Mouse (Mus musculus) CD8-positive naive resting alpha-beta T cell, adult 2 months (primary cell): ENCODE measurements around the gene Olfr96.
"Not testable (repeated sequence)": the region's sequence is repeated elsewhere in the genome, so short reads cannot be mapped to it uniquely, and the experiment has no call there.

Experiments
- DNase-seq, 2 experiments: peaks; one replicate each; pipeline ENCODE4 v3.0.0; 2022; ENCODE audit warnings: low read depth in 2 of 2, low spot score in 2 of 2

Olfr96 gene

DNA sequence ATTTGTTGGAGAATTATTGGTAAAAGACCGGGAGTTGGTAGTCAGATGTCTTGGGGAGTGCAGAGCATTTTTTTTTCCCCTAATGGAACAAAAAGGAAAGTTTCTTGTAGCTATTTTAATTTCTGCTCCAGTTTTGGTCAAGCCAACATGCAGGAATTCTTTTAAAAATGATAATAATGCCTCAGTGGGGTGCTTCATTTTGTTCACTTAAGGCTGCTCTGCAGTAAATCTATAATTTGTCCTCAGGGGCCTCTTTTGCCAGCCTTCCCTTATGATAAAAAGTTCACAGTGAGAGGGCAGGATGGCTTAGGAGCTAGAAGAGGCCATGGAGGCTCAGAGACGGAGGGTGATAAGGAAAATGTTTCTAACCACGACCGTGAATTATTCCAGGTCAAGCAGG lies at the start of gene Olfr96:
TSS of gene Olfr96 (plus strand) at position 301 of the 400 bp plus-strand sequence.
- no peak for DNase-seq

DNA sequence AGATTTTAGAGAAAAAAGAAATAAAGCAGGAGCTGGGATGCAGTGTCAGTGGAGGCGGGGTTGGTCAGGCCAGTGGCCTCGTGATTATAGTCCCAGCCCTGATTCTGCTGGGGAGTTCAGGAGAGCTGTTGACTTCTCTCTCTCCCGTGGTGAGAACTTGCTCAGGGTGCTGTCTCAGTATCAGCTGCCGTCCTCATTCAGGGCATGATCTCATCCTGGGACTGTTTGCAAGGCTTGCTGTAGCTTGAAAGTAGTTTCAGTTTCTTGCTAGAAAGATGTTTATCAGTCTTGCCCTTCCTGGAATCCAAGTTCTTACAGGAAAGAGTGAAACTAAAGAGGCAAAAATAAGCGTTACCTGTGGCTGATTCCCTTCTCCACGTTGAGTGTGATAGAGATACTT lies 34.5 kb upstream of the Olfr96 start:
- no peak for DNase-seq

DNA sequence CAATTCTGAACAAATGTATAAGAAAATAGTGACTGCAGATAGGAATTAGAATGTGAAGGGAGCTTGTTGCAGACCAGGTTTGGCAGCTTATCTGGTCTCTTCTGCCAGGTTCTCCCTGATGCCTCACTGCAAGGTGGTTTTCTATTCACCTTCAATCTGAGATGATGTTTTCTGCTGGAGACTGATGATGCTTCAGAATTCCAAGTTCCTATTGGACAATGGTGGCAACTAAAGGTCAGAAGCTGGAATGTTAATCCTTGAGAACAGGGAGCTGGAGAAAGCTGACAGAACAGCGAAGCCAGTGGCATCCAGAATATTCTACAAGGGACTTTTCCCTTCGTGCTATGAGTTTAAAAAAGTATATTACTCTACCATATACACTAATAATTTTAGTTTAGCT lies 29.2 kb upstream of the Olfr96 start:
- no peak for DNase-seq

DNA sequence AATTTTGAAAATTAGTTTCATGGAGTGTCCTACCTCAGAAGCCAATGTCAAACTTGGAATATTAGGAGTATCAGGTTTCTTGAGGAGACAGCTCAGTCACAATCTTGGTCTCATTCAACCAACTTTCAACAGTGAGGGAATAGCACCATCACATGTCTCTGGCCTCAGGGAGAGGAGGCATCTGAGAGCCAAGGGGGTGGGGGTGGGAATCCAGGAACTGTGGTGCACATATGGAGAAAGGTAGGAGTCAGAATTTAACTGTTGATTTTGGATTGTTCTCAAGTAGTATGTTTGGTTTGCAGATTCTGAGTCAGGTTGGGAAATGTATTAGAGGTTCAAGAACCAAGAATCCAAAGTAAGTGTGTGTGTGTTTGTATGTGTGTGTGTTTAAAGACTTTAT lies 26.9 kb upstream of the Olfr96 start:
- DNase-seq, result no peak

DNA sequence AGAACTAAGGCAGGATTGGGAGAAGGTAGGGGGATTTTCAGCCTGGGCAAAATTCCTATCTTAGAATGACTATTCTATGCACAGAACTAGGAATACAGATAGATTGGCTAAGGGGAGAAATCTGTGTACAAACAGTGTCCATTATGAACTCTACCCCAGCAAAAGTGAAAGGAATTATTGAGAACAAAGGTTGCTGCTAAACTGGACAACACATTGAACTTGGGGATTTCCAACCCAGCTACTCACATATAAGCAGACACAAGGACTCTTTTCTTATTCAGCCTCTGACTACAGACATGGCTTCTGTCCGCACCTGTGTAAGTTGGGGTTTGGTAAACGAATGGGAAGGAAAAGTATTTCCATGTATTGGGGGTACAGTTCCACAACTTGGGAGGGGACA lies 26.3 kb upstream of the Olfr96 start, which contains the start of gene Ubd:
TSS of gene Ubd (plus strand) at position 237 of the 400 bp plus-strand sequence.
- no peak for DNase-seq

DNA sequence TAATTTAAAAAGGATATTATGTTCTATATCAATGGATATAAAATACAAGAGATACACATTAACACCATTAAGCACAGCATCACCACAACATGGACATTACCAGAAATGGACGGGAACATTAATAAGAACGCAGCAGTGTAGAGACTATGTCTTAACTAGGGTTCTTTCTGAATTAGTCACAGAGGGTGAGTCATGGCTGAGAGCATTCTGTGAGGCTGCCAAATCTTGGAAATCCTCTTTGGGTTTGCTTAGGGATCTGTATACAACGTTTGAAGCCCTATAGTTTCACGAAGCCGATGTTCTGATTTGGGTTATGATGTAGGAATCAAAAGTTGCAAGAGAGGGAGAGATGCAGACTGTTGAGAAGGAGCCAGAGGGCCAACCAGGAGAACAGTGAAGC lies 25.2 kb upstream of the Olfr96 start:
- DNase-seq, result no peak

DNA sequence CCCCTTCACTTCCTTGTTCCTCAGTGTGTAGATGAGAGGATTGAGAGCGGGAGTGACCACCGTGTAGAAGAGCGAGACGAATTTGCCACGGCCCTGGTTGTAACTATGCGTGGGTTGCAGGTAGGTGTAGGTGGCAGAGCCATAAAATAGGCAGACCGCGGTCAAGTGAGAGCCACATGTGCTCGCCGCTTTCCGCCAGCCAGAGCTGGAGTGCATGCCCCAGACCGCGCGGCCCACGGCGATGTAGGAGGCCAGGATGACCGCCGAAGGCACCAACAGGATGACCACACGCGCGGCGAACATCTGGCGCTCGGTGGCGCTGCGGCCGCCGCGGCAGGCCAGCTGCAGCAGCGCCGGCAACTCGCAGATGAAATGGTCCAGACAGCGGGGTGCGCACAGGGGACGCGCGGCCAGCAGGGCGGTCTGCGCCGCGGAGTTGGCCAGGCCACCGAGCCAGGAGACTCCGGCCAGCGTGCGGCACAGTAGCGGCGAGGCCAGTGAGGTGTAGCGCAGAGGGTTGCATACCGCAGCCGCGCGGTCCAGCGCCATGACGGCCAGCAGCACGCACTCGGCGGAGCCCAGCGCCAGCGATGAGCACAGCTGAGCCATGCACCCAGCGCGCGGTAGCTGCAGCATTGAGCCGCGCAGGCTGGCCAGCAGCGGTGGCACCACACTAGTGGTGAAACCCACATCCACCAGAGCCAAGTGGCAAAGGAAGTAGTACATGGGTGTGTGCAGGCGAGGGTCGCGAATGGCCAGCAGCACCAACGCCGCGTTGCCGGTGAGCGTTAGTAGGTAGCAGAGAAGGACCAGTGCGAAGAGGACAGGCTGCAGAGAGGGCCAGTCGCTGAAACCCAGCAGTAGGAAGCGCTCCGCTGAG lies 22.9 kb upstream of the Olfr96 start:
- DNase-seq, result no peak

DNA sequence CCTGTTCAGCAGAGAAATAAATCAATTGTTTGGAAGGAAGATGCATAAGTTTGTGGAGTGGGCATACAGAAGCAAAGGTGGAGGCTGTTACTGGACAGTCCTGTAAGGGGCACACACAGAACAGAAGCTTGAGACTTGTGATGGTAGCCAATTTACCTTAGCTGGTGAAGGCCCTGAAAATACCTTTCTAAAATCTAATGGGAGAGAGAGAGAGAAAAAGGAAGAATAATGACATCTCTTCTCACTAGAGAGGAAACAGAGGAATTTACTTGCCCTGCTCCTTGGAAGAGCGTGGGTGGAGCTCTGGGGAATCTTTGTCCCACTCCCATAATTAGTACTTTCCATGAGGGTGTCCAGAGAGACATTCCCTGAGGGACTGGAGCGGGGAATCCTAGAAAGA lies 19.1 kb upstream of the Olfr96 start, which contains the start of gene Olfr94:
TSS of gene Olfr94 (minus strand) at position 101 of the 400 bp plus-strand sequence.
- DNase-seq, result no peak

DNA sequence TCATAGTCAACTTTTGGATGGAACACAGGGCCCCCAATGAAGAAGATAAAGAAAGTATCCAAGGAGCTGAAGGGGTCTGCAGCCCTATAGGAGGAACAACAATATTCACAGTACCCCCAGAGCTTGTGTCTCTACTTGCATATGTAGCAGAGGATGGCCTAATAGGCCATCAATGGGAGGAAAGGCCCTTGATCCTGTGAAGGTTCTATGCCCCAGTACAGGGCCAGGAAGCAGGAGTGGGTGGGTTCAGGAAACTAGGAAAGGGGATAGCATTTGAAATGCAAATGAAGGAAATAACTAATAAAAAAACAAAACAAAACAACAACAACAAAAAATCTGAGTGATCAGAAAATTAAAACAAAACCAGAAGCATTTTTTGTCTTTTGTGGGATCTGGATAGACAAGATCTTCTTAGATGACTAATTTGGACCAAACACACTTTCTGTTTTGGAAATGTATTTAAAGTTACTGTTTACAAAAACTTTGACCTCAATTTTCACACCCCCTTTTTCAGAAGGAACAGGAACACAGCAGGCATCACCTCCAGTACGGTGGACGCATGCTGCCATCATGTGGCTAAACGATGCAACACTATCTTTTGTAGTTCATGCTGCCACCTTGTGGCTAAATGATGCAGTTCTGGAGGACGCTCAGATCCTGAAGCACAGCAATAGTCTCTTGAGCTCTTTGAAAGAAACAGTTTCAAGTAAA lies 16.6 kb upstream of the Olfr96 start:
- peak; percentile 29 to 64 for DNase-seq

DNA sequence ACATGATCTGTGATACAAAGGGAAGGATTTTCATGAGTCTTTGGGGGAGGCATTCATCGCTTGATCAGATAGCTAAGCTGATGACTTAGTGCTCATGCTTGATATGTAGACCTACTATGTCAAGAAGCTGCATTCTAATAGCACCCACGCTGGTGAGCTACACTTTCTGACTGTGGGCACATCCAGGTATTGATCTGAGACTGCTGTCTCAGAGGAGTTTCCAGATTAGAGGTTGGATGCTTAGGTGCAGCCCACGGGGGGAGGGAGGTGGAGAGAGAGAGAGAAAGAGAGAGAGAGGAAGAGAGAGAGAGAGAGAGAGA lies 16.1 kb upstream of the Olfr96 start:
- no peak for DNase-seq

DNA sequence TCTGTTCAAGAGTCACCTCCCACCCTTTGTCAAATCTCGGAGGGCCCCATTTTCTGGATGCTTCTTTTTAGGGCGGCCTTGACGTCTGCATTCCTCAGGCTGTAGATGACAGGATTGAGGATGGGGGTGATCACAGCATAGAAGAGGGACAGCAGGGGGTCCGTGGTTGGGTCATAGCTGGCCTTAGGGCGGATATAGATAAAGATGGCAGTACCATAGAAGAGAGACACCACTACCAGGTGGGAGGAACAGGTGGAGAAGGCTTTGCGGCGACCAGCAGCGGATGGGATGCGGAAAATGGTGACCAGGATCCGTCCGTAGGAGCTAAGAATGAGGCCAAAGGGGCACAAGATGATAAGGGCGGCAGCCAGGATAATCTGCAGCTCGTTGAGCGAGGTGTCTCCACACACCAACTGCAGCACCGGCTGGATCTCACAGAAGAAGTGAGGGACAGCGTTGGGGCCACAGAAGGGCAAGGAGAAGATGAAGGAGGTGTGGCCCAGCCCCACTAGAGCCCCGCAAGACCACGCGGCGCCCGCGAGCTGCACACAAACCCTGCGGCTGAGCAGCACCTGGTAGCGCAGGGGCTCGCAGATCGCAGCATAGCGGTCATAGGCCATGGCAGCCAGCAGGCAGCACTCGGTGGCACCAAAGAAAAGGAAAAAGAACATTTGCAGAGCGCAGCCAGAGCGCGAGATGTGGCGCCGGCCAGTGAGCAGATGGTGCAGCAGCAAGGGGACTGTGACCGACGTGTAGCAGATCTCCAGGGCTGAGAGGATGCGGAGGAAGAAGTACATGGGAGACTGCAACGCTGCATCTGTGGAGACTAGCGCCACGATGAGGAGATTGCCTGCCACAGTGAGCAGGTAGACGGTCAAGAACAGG lies 8.8 kb upstream of the Olfr96 start:
- DNase-seq, result no peak

DNA sequence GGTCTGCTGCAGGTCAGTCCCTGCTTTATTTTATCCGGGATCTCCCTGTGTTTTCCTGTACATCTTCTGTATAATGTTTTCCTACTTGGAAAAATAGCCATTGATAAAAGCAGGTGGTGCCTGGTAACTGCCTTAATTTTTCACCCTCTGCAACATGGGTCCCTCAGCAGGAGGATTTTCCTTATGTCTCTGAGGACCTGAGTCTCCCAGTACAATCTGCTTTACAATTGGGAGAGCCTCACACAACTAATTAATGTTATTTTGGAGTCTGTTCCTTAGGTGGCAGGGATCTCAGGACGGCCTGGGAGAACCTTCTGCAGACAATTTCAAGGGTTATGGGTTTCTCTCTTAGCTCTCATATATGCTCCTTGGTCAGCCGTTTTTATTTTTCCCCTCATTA lies 6.9 kb upstream of the Olfr96 start, which contains the start of gene Olfr95:
TSS of gene Olfr95 (minus strand) at position 101 of the 400 bp plus-strand sequence.
- DNase-seq, result no peak

DNA sequence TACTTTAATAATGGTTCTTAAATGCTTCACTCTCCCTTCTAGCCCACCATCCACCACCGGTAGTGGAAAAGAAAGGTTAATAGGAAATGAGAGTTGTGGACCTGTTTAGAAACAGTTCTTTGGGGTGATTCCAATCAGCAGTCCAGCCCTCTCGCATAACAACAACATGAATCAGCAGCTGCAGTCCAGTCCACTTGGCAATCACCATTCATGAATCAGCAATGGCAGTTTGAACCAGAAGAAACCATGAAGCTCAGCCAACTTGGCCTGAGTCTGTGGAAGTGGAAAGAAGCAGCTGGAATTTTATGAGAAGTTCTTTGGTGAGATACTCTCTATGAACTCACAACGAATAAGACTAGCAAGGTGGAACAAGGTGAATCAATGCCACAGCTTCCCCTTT lies 1.5 kb upstream of the Olfr96 start:
- DNase-seq, result no peak

DNA sequence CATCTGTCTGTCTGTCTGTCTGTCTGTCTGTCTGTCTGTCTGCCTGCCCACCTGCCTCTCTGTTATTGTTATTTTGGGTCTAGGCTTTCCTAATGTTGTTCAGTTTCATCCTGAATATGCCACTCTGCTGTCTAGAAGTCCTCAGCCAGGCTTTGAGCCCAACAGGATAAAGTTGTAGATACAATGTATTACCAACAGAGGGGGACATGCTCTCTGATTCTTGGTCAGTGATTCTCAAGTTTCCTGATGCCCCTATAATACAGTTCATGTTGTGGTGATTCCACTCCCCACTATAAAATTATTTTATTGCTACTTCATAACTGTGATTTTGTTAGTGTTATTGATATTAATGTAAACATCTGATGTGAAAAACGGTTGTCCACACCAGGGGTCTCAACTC lies 1.9 kb downstream of the Olfr96 start:
- DNase-seq, result no peak

DNA sequence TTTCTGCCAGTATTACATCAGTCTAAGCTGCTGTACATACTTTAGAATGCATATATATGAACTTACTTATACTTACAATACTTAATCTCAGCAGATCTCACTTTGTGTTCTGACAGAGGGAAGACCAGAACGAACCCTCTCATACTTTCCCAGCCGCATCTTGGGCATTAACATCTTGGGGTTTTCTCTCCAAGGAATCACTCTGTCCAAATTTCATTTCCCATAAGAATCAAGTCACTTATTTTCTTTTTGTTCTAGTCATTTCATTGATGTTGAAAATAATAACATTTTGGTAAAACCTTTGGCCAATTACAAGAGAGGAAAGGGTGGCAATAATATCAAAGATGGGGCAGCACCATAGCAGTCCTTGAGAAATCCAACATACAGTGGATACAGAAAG lies 17.3 kb downstream of the Olfr96 start, which contains the start of gene Olfr97:
TSS of gene Olfr97 (minus strand) at position 101 of the 400 bp plus-strand sequence.
- not testable (repeated sequence) for DNase-seq

DNA sequence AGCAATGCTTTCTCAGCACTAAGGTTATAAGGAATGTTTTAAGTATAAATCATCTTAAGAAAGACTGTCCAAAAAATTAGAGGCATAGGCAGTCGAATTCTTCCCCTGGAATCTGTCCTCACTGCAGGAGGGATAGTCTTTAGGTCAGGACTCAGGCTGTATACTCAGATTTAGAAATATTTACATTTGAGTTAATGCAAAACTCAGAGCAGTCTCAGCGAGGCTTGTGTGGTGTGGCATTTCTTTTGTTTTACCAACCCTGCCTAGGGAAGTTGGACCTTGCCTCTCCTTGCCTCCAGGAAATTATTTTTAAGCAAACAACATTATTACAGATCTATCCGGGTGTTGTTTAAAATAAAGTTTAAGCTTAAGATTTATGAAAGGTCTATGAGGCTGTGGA lies 22.3 kb downstream of the Olfr96 start:
- DNase-seq, result no peak

DNA sequence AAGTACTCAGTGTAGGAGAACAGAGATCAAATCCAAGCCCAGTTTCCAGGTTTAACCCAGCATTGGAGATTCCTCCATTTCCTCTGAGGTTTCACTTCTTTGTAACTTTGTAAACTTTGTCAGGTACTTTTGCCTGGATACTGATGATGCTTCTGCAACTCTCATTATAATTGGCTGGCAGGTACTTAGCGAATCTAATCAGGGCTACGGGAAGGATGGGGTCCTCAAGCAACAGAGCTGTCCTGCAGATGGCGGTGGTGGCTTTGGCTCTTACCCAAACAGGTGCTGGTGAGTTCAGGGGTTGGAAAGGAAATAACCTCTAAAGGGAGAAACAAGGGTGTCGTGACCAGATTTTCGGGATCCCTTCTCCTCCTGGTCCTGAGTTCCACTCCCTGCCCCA lies 26.8 kb downstream of the Olfr96 start:
- DNase-seq, result peak; percentile 29 to 55

DNA sequence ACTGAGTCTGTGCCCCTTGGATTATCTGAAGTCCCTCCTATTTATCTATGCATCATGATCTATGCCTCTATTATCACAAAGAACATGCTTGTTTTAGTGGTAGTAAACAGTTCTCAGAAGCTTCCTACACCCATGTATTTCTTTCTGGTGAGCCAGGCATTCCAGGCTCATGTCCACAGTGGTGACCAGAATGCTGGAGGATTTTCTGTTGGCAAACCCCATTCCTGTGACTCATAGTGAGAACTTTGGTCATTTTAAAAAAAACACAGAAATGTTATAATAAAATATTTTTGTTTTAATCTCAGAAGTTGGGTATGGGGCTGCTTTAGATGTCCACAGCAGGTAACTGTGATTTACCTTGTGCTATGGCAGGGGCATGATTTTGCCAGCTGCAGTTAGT lies 29.5 kb downstream of the Olfr96 start:
- DNase-seq, result no peak

DNA sequence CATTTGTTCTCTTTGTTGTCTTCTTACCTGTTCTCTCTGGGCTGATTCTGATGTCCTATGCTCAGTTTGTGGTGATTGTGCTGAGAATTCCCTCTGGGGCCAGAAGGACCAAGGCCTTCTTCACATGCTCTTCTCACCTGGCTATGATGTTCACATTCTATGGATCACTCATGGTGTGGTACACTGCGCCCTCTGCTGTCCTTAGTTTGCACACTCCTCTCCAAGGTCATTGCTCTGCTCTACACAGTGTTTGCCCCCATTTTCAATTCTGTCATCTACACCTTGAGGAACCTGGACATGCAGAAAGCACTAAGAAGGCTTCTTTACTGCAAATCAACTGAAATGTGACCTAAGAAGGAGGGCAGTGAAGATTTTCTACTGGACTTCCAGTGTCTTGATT lies 30.6 kb downstream of the Olfr96 start:
- DNase-seq, result peak; percentile 19 to 46

DNA sequence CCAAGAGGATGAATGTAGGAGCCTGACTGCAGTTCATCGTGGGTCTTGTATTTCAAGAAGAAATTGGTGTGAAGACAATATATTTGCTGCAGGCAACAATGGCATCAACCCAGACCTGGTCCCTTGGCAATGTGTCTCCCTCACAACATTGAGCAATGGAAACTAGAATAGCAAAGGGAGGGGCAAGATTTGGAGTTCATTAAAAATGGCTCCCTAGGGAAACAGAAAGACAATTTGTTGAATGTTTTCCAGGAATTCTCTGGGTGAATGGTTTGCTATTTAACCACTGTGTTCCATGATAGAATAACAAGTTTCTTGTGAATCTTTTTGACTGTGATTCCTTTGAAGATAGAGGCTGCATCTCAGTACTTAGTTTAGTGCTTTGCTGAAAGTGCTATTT lies 43.7 kb downstream of the Olfr96 start, which contains the start of gene Olfr98:
TSS of gene Olfr98 (minus strand) at position 124 of the 400 bp plus-strand sequence.
- no peak for DNase-seq

DNA sequence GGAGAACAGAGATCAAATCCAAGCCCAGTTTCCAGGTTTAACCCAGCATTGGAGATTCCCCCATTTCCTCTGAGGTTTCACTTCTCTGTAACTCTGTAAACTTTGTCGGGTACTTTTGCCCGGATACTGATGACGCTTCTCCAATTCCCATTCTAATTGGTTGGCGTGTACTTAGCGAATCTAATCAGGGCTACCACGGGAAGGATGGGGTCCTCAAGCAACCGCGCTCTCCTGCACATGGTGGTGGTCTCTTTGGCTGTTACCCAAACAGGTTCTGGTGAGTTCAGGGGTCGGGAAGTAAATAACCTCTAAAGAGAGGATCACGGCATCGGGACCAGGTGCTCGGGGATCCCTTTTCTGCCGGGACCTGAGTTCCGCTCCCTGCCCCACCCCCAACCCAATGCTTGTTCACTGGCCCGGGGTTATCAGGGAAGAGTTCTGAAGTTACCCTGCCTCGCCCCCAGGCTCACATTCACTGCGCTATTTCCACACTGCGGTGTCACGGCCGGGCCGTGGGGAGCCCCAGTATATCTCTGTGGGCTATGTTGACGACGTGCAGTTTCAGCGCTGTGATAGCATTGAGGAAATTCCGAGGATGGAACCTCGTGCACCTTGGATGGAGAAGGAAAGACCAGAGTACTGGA lies 50.2 kb downstream of the Olfr96 start, which contains the start of gene H2-M3:
TSS of gene H2-M3 (plus strand) at position 163 of the 644 bp plus-strand sequence.
- peak; percentile 90 to 97 for DNase-seq
